27 mouse cellular contexts compared by ENCODE assay signal in genomic region chr16:48282801-48283200, GRCm38 (mm10). TPM values are rescaled to one million over a fixed set of nuclear protein-coding genes. Genes with fewer than 3 reads are reported as not detected.
"Had no signal": no experiment of that assay in that cellular context is flagged by ENCODE, and none has a peak within 500 bp of the region (broad histone marks: within the 10 kb centered on the region; RNA-seq: fewer than 3 reads in every experiment).

No protein-coding gene starts in this region.

- DNase-seq: lung, adult 18-20 months; lung, embryonic 14.5 days; lung, postnatal 10 days; lung, postnatal 4 days; midbrain, embryonic 14.5 days; retina, postnatal 1 day; right cerebral cortex, adult 18-20 months; right cerebral cortex, postnatal 25 days; right cerebral cortex, postnatal 4 days; spleen, adult 18-20 months; thymus, adult 18-20 months; thymus, postnatal 14 days; thymus, postnatal 36 days had no signal

- H3K4me1 ChIP-seq: midbrain, embryonic 10.5 days; midbrain, embryonic 12.5 days; neural tube, embryonic 13.5 days; neural tube, embryonic 15.5 days had no signal

- H3K27me3 ChIP-seq: midbrain, embryonic 12.5 days; neural tube, embryonic 13.5 days; neural tube, embryonic 15.5 days had no signal

- H3K9ac ChIP-seq: lung, embryonic 14.5 days; midbrain, embryonic 12.5 days; neural tube, embryonic 13.5 days; neural tube, embryonic 15.5 days had no signal

- H3K9me3 ChIP-seq: midbrain, embryonic 10.5 days; midbrain, embryonic 12.5 days; neural tube, embryonic 13.5 days; neural tube, embryonic 15.5 days had no signal

- H3K36me3 ChIP-seq: midbrain, embryonic 10.5 days; midbrain, embryonic 12.5 days; neural tube, embryonic 13.5 days; neural tube, embryonic 15.5 days had no signal

- H3K4me3 ChIP-seq: midbrain, embryonic 10.5 days; midbrain, embryonic 12.5 days; myocyte; neural tube, embryonic 13.5 days; neural tube, embryonic 15.5 days had no signal

- H3K27ac ChIP-seq: midbrain, embryonic 10.5 days; midbrain, embryonic 12.5 days; neural tube, embryonic 13.5 days; neural tube, embryonic 15.5 days had no signal

RNA-seq across cellular contexts. Expression of gene Dppa4, which starts 0.7 kb away (rescaled TPM):
- total RNA-seq: megakaryocyte, adult 5-6 weeks; megakaryocyte-erythroid progenitor cell, adult 5-6 weeks had no signal
- polyA plus RNA-seq: lung, embryonic 14.5 days; lung, embryonic 16.5 days; midbrain, embryonic 10.5 days; midbrain, embryonic 12.5 days; midbrain, embryonic 14.5 days; midbrain, embryonic 16.5 days; neural tube, embryonic 11.5 days; neural tube, embryonic 13.5 days; neural tube, embryonic 15.5 days; small intestine, adult 2 months; stomach, embryonic 14.5 days; stomach, embryonic 16.5 days; thymus, postnatal 0 days had no signal

RNA-seq across cellular contexts. Expression of gene Dppa2, which starts 20.9 kb away (rescaled TPM):
- total RNA-seq: megakaryocyte, adult 5-6 weeks; megakaryocyte-erythroid progenitor cell, adult 5-6 weeks had no signal
- polyA plus RNA-seq: midbrain, embryonic 10.5 days; midbrain, embryonic 12.5 days; midbrain, embryonic 14.5 days; midbrain, embryonic 16.5 days; neural tube, embryonic 11.5 days; neural tube, embryonic 13.5 days; neural tube, embryonic 15.5 days; small intestine, adult 2 months; stomach, embryonic 14.5 days; stomach, embryonic 16.5 days; thymus, postnatal 0 days had no signal
